Mouse (Mus musculus) heart, embryonic 14.5 days (tissue): ENCODE data around the gene Slc29a4. TPM values are rescaled to one million over a fixed set of nuclear protein-coding genes. Genes with fewer than 3 reads are reported as not detected.

Source experiments
- ATAC-seq: fragments of 200-750 bp; cut with Nextera tagmentation; 2 replicates; pipeline ENCODE4 v1.8.0; 2017; ENCODE audit warnings: low read depth, moderate TSS enrichment; ENCODE audit not compliant: insufficient number of reproducible peaks, insufficient read depth, low FRiP score
- H3K27ac ChIP-seq, 2 experiments: fragments of 200-500 bp in 1 of 2; fragments of 300-500 bp in 1 of 2; sonication (generic) in 1 of 2; replicated peaks in 1 of 2; 2 replicates each; pipeline ENCODE4 v1.5.1; 2012 to 2014; ENCODE audit warnings: low read depth in 2 of 2, low read length in 2 of 2, control low read depth in 1 of 2, mild to moderate bottlenecking in 1 of 2, mixed read lengths in 1 of 2; ENCODE audit not compliant: control insufficient read depth in 1 of 2, insufficient read depth in 1 of 2
- H3K27me3 ChIP-seq: fragments of 300-500 bp; sonication (generic); 2 replicates; pipeline ENCODE4 v1.6.1; 2014; ENCODE audit warnings: mild to moderate bottlenecking, low read length, control low read depth; ENCODE audit not compliant: control insufficient read depth, insufficient read depth
- H3K36me3 ChIP-seq: fragments of 300-500 bp; sonication (generic); 2 replicates; pipeline ENCODE4 v1.6.1; 2014; ENCODE audit warnings: mild to moderate bottlenecking, control low read depth, low read length, mixed read lengths; ENCODE audit not compliant: control insufficient read depth, insufficient read depth
- H3K4me1 ChIP-seq, 2 experiments: fragments of 200-500 bp in 1 of 2; fragments of 300-500 bp in 1 of 2; sonication (generic) in 1 of 2; 2 replicates each; pipeline ENCODE4 v1.6.1; 2012 to 2014; ENCODE audit warnings: low read length in 2 of 2, control low read depth in 1 of 2, mixed read lengths in 1 of 2; ENCODE audit not compliant: control insufficient read depth in 2 of 2, insufficient read depth in 2 of 2
- H3K4me2 ChIP-seq: fragments of 300-500 bp; sonication (generic); 2 replicates; pipeline ENCODE4 v1.6.1; 2014; ENCODE audit warnings: mild to moderate bottlenecking, low read length
- H3K4me3 ChIP-seq, 2 experiments: fragments of 200-500 bp in 1 of 2; fragments of 300-500 bp in 1 of 2; sonication (generic) in 1 of 2; 2 replicates each; pipeline ENCODE4 v1.5.1; 2012 to 2014; ENCODE audit warnings: low read length in 2 of 2, mild to moderate bottlenecking in 2 of 2, control low read depth in 1 of 2, low read depth in 1 of 2, moderate library complexity in 1 of 2; ENCODE audit not compliant: control insufficient read depth in 1 of 2, insufficient read depth in 1 of 2
- H3K9ac ChIP-seq: fragments of 300-500 bp; sonication (generic); 2 replicates; pipeline ENCODE4 v1.6.1; 2014; ENCODE audit warnings: mild to moderate bottlenecking, low read length
- H3K9me3 ChIP-seq: fragments of 300-500 bp; sonication (generic); 2 replicates; pipeline ENCODE4 v1.6.1; 2016; ENCODE audit warnings: low read length, control low read depth; ENCODE audit not compliant: control insufficient read depth
- WGBS: fragments of 180-500 bp; shearing (Covaris S2); extraction: QIAGEN DNeasy Blood & Tissue Kit; methylation state at CpG from one replicate; pipeline ENCODE4 v1.1.7; 2014; 5-methylcytosine and 5-hydroxymethylcytosine counted together
- polyA plus RNA-seq: library from polyadenylated mRNA; unstranded; fragments of >200 nt; fragmentation: Nextera tagmentation; extraction: Ambion mirVana; gene quantifications from 2 replicates; pipeline ENCODE4 v1.2.1, GENCODE M21; 2014

Gene Slc29a4
- polyA plus RNA-seq, 1 experiment from 2014 or later, result 1.7 TPM

- Histone ChIP-seq H3K4me3 (no peak overlapping the region), H3K27me3 (no peaks in the 10 kb centered on the region), H3K9me3 (no peaks in the 10 kb centered on the region), H3K9ac (no peak overlapping the region), H3K4me1 (no peaks in the 10 kb centered on the region), H3K27ac (no peak overlapping the region), H3K36me3 (no peaks in the 10 kb centered on the region), H3K4me2 (no peak overlapping the region)
- WGBS, result 84% methylated on average over 5 of the region's 5 CpGs
- ATAC-seq, result no peak
Measured at GRCm38 (mm10) chr5:142712373-142712772, 20.1 kb downstream of the Slc29a4 start.

GRCm38 (mm10) chr5:142713966-142714365, 21.7 kb downstream of the Slc29a4 start:
- no peak for ATAC-seq
- Histone ChIP-seq H3K9ac (no peak overlapping the region), H3K27ac (no peak overlapping the region), H3K36me3 (no peaks in the 10 kb centered on the region), H3K9me3 (no peaks in the 10 kb centered on the region), H3K4me3 (no peak overlapping the region), H3K4me1 (no peaks in the 10 kb centered on the region), H3K27me3 (no peaks in the 10 kb centered on the region), H3K4me2 (no peak overlapping the region)
- WGBS, result 77% methylated on average over 10 of the region's 10 CpGs

GRCm38 (mm10) chr5:142715059-142715458, 22.7 kb downstream of the Slc29a4 start:
- Histone ChIP-seq H3K9me3 (no peaks in the 10 kb centered on the region), H3K27me3 (no peaks in the 10 kb centered on the region), H3K4me1 (no peaks in the 10 kb centered on the region), H3K9ac (no peak overlapping the region), H3K27ac (no peak overlapping the region), H3K4me2 (no peak overlapping the region), H3K36me3 (no peaks in the 10 kb centered on the region), H3K4me3 (no peak overlapping the region)
- no peak for ATAC-seq
- WGBS, result 73% methylated on average over 9 of the region's 9 CpGs

- H3K27ac ChIP-seq, result no peak overlapping the region
- no peak overlapping the region for H3K4me3 ChIP-seq
- H3K9ac ChIP-seq, result no peak overlapping the region
- no peaks in the 10 kb centered on the region for H3K27me3 ChIP-seq
- ATAC-seq, result no peak
- WGBS, result 74% methylated on average over 6 of the region's 6 CpGs
- no peaks in the 10 kb centered on the region for H3K36me3 ChIP-seq
- H3K4me2 ChIP-seq, result no peak overlapping the region
- H3K4me1 ChIP-seq, result no peaks in the 10 kb centered on the region
- H3K9me3 ChIP-seq, result no peaks in the 10 kb centered on the region
Measured at GRCm38 (mm10) chr5:142716056-142716455, 23.7 kb downstream of the Slc29a4 start.

- WGBS, result 20% methylated on average over 4 of the region's 4 CpGs
- peak overlapping the region; percentile 39 for H3K4me2 ChIP-seq
- H3K9me3 ChIP-seq, result no peaks in the 10 kb centered on the region
- H3K36me3 ChIP-seq, result no peaks in the 10 kb centered on the region
- no peaks in the 10 kb centered on the region for H3K27me3 ChIP-seq
- no peak for ATAC-seq
- H3K27ac ChIP-seq, result no peak overlapping the region
- H3K4me1 ChIP-seq, result no peaks in the 10 kb centered on the region; a peak in 1 of 4 replicates
- no peak overlapping the region for H3K9ac ChIP-seq
- H3K4me3 ChIP-seq, result no peak overlapping the region
Measured at GRCm38 (mm10) chr5:142718037-142718436, 25.7 kb downstream of the Slc29a4 start.

GRCm38 (mm10) chr5:142718486-142718885, 26.2 kb downstream of the Slc29a4 start:
- H3K9ac ChIP-seq, result no peak overlapping the region
- no peaks in the 10 kb centered on the region for H3K36me3 ChIP-seq
- no peak overlapping the region for H3K4me3 ChIP-seq
- no peaks in the 10 kb centered on the region for H3K27me3 ChIP-seq
- no peak for ATAC-seq
- no peaks in the 10 kb centered on the region; a peak in 1 of 4 replicates for H3K4me1 ChIP-seq
- H3K4me2 ChIP-seq, result peak overlapping the region; percentile 39
- WGBS, result 46% methylated on average over 25 of the region's 25 CpGs
- H3K27ac ChIP-seq, result no peak overlapping the region
- no peaks in the 10 kb centered on the region for H3K9me3 ChIP-seq

- H3K36me3 ChIP-seq, result no peaks in the 10 kb centered on the region
- no peak overlapping the region for H3K4me2 ChIP-seq
- no peak overlapping the region for H3K27ac ChIP-seq
- H3K9ac ChIP-seq, result no peak overlapping the region
- H3K9me3 ChIP-seq, result no peaks in the 10 kb centered on the region
- 77% methylated on average over 13 of the region's 13 CpGs for WGBS
- ATAC-seq, result no peak
- peaks cover 3 to 4% of the 10 kb centered on the region in 2 experiments; a peak in 2 of 4 replicates for H3K4me1 ChIP-seq
- no peak overlapping the region for H3K4me3 ChIP-seq
- no peaks in the 10 kb centered on the region for H3K27me3 ChIP-seq
Measured at GRCm38 (mm10) chr5:142719897-142720296, 27.6 kb downstream of the Slc29a4 start.

GRCm38 (mm10) chr5:142723520-142724133, 31.3 kb downstream of the Slc29a4 start:
- peaks cover 37% of the 10 kb centered on the region for H3K36me3 ChIP-seq
- peaks cover 3 to 4% of the 10 kb centered on the region in 2 experiments; a peak in 2 of 4 replicates for H3K4me1 ChIP-seq
- no peaks in the 10 kb centered on the region for H3K9me3 ChIP-seq
- H3K27me3 ChIP-seq, result no peaks in the 10 kb centered on the region
- H3K9ac ChIP-seq, result no peak overlapping the region
- no peak overlapping the region for H3K27ac ChIP-seq
- H3K4me3 ChIP-seq, result no peak overlapping the region
- ATAC-seq, result 0 out of 2 replicates have a peak, but pooled peaks have one; percentile 18
- WGBS, result 15% methylated on average over 7 of the region's 7 CpGs
- peak overlapping the region; percentile 46 for H3K4me2 ChIP-seq
